Mouse (Mus musculus) erythroblast, embryonic 14.5 days (primary cell): Measurements from ENCODE around the gene Trh. TPM values are rescaled to one million over a fixed set of nuclear protein-coding genes. Genes with fewer than 3 reads are reported as not detected.

ENCODE experiments used
- H3K27me3 ChIP-seq: 2 replicates; pipeline ENCODE4 v1.6.1; 2012; ENCODE audit warnings: inconsistent platforms; ENCODE audit not compliant: control insufficient read depth
- H3K36me3 ChIP-seq: 2 replicates; pipeline ENCODE4 v1.6.1; 2012; ENCODE audit warnings: mild to moderate bottlenecking, inconsistent platforms; ENCODE audit not compliant: control insufficient read depth
- H3K4me1 ChIP-seq: 2 replicates; pipeline ENCODE4 v1.6.1; 2012; ENCODE audit warnings: inconsistent platforms; ENCODE audit not compliant: control insufficient read depth
- H3K4me3 ChIP-seq: replicated peaks from 2 replicates; pipeline ENCODE3; 2012; ENCODE audit warnings: moderate library complexity, mild to moderate bottlenecking, inconsistent platforms
- H3K9me3 ChIP-seq: 2 replicates; pipeline ENCODE4 v1.6.1; 2012; ENCODE audit warnings: low read length, inconsistent platforms, mixed read lengths; ENCODE audit not compliant: control insufficient read depth
- GATA1 ChIP-seq: IDR thresholded peaks from 2 replicates; pipeline ENCODE4 v1.6.1; 2012; ENCODE audit warnings: low read length, inconsistent platforms, mixed read lengths
- TAL1 ChIP-seq: IDR thresholded peaks from 3 replicates; pipeline ENCODE4 v1.6.1; 2012; ENCODE audit warnings: low read length, inconsistent platforms, mixed read lengths
- polyA plus RNA-seq: library from polyadenylated mRNA; stranded (reverse); fragments of >175 nt; gene quantifications from 2 replicates; pipeline ENCODE4 v1.2.3, GENCODE M21; 2012

The Trh gene
- polyA plus RNA-seq, result not detected in 2 replicates

GRCm38 (mm10) chr6:92244591-92244990 is at the start of gene Trh:
Trh (minus strand) TSS chr6:92244650.
- peaks cover 51% of the 10 kb centered on the region for H3K27me3 ChIP-seq
- H3K4me3 ChIP-seq, result no peak within 1 kb of the TSS
- no peaks in the 10 kb centered on the region for H3K9me3 ChIP-seq
- TF ChIP-seq GATA1 (no peak), TAL1 (no peak)
- peaks cover 10% of the 10 kb centered on the region for H3K4me1 ChIP-seq
- H3K36me3 ChIP-seq, result no peaks in the 10 kb centered on the region

GRCm38 (mm10) chr6:92290826-92291225 is 46.4 kb upstream of the Trh start:
- H3K4me1 ChIP-seq, result no peaks in the 10 kb centered on the region
- no peaks in the 10 kb centered on the region for H3K9me3 ChIP-seq
- no peaks in the 10 kb centered on the region for H3K36me3 ChIP-seq
- H3K4me3 ChIP-seq, result no peak overlapping the region
- H3K27me3 ChIP-seq, result no peaks in the 10 kb centered on the region
- TF ChIP-seq GATA1, result no peak
- no peak for TF ChIP-seq TAL1

GRCm38 (mm10) chr6:92286889-92287288 is 42.4 kb upstream of the Trh start:
- no peak for TF ChIP-seq GATA1
- TF ChIP-seq TAL1, result no peak
- Histone ChIP-seq H3K27me3 (no peaks in the 10 kb centered on the region), H3K4me3 (no peak overlapping the region), H3K4me1 (no peaks in the 10 kb centered on the region), H3K36me3 (no peaks in the 10 kb centered on the region), H3K9me3 (no peaks in the 10 kb centered on the region)

- TF ChIP-seq TAL1 (no peak), GATA1 (no peak)
- no peaks in the 10 kb centered on the region for H3K27me3 ChIP-seq
- H3K9me3 ChIP-seq, result no peaks in the 10 kb centered on the region
- H3K4me1 ChIP-seq, result no peaks in the 10 kb centered on the region
- no peaks in the 10 kb centered on the region for H3K36me3 ChIP-seq
- H3K4me3 ChIP-seq, result no peak overlapping the region
These were observed 41.9 kb upstream of the Trh start for GRCm38 (mm10) chr6:92286258-92286888.

- no peak overlapping the region for H3K4me3 ChIP-seq
- no peaks in the 10 kb centered on the region for H3K27me3 ChIP-seq
- H3K4me1 ChIP-seq, result no peaks in the 10 kb centered on the region
- no peaks in the 10 kb centered on the region for H3K36me3 ChIP-seq
- H3K9me3 ChIP-seq, result no peaks in the 10 kb centered on the region
- no peak for TF ChIP-seq GATA1
- TF ChIP-seq TAL1, result no peak
These were observed 41.1 kb upstream of the Trh start for GRCm38 (mm10) chr6:92285559-92285958.

- H3K9me3 ChIP-seq, result no peaks in the 10 kb centered on the region
- TF ChIP-seq TAL1 (no peak), GATA1 (no peak)
- H3K4me3 ChIP-seq, result no peak overlapping the region
- H3K36me3 ChIP-seq, result no peaks in the 10 kb centered on the region
- no peaks in the 10 kb centered on the region for H3K27me3 ChIP-seq
- H3K4me1 ChIP-seq, result peaks cover 12% of the 10 kb centered on the region
These were observed 32.7 kb upstream of the Trh start for GRCm38 (mm10) chr6:92277179-92277578.

- no peak overlapping the region for H3K4me3 ChIP-seq
- no peaks in the 10 kb centered on the region for H3K9me3 ChIP-seq
- H3K36me3 ChIP-seq, result no peaks in the 10 kb centered on the region
- no peak for TF ChIP-seq TAL1
- TF ChIP-seq GATA1, result no peak
- no peaks in the 10 kb centered on the region for H3K27me3 ChIP-seq
- peaks cover 12% of the 10 kb centered on the region for H3K4me1 ChIP-seq
These were observed 29.3 kb upstream of the Trh start for GRCm38 (mm10) chr6:92273652-92274322.

GRCm38 (mm10) chr6:92272601-92273000 is 28.2 kb upstream of the Trh start:
- H3K27me3 ChIP-seq, result no peaks in the 10 kb centered on the region
- peaks cover 12% of the 10 kb centered on the region for H3K4me1 ChIP-seq
- no peak overlapping the region for H3K4me3 ChIP-seq
- H3K36me3 ChIP-seq, result no peaks in the 10 kb centered on the region
- no peaks in the 10 kb centered on the region for H3K9me3 ChIP-seq
- TF ChIP-seq GATA1, result no peak
- no peak for TF ChIP-seq TAL1

GRCm38 (mm10) chr6:92269019-92269418 is 24.6 kb upstream of the Trh start:
- Histone ChIP-seq H3K27me3 (no peaks in the 10 kb centered on the region), H3K4me3 (no peak overlapping the region), H3K36me3 (no peaks in the 10 kb centered on the region), H3K9me3 (no peaks in the 10 kb centered on the region), H3K4me1 (peaks cover 10% of the 10 kb centered on the region)
- no peak for TF ChIP-seq TAL1
- TF ChIP-seq GATA1, result no peak
